Mouse (Mus musculus): ENCODE measurements around the gene Rac3. TPM values are rescaled to one million over a fixed set of nuclear protein-coding genes. Genes with fewer than 3 reads are reported as not detected.
A peak's percentile ranks its signal among the peaks of the same experiment; 100 is the strongest.

Rac3 gene
- polyA plus RNA-seq, 1 experiment from 2014 or later, result 9.9 TPM

DNA sequence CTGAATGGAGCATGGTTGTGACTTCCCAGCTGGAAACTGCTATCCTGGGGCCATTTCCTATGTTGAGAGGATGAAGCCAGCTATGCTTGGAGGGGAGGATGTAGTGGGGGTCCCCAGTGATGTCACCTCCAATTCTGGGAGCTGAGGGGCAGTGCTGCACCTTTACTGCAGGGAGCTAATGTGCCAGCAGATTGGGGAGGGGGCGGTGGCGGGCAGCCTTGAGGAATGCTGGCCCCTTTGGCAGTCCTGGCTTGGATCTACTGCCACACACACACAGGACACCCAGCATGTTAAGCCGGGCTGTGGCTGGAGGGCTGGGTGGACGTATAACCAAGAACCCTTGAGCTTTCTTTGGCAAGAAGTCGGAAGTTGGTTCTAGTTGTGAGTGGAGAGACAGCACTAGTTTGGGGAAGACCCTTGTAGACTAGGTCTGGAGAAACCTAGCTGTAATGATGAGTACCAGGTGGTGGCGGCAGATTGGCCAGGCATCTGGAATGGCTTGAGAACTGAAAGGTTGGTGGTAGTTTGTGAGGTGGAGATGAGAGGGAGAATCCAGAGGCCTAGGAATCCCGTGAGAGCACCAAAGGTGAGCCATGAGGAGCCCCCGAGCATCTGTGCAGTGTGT is 9.2 kb upstream of the Rac3 start:
- no peak overlapping the region for H3K27ac ChIP-seq (ENCODE audit: low read depth, low read length)
- H3K27me3 ChIP-seq (ENCODE audit: control insufficient read depth, insufficient read depth, low read length), result no peaks in the 10 kb centered on the region
- no peak overlapping the region for H3K9ac ChIP-seq (ENCODE audit: low read length)
- no peaks in the 10 kb centered on the region for H3K9me3 ChIP-seq (ENCODE audit: control insufficient read depth, low read length)
- 54% methylated on average over 8 of the region's 8 CpGs for WGBS
- no peak overlapping the region for H3K4me3 ChIP-seq (ENCODE audit: low read depth, low read length)
- ATAC-seq (ENCODE audit: low FRiP score) (no peak), DNase-seq (ENCODE audit: low spot score, missing footprints) (no peak)
- no peak overlapping the region for H3K4me2 ChIP-seq
- peaks cover 28% of the 10 kb centered on the region for H3K4me1 ChIP-seq (ENCODE audit: control insufficient read depth, insufficient read depth, low read length)
- H3K36me3 ChIP-seq (ENCODE audit: control insufficient read depth, insufficient read depth, low read length), result peaks cover 7% of the 10 kb centered on the region

DNA sequence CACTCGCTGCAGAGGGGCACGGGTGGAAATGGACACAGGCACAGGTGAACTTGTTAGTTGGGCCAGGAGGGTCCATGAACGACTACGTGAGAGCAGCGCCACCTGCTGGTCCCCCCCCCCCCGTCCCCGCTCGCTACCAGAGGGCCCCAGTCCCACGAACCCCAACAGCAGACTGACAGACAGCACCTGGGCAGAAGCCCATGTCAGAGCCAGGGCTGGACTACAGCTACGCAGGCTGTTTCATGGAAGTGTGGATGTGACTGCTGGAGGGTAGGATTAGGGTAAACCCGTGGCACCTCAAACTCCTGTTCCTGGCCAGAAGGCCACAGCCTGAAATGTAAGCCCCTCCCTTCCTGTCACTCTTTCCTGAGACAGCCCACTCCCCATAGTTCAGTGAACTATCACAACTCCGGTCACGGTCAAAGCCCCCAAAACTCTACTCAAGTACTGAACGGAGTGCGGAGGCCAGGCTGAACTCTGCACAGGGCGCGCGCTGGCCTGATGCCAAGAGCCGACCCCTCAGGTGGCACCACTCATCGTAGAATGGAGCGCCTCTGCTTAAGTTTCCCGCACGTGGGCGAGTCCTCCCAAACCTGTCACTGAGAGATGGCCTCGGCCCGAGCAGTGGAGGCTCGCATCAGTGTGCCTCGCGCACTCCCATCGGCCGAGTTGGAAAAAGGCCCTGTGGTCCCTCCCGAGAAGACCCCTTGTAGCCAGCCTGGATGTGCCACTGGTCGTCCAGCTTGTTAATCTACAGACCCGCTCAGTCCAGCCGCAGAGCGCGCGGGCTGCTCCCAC is 8.3 kb upstream of the Rac3 start:
- peaks cover 7% of the 10 kb centered on the region for H3K36me3 ChIP-seq (ENCODE audit: control insufficient read depth, insufficient read depth, low read length)
- no peaks in the 10 kb centered on the region for H3K27me3 ChIP-seq (ENCODE audit: control insufficient read depth, insufficient read depth, low read length)
- H3K4me1 ChIP-seq (ENCODE audit: control insufficient read depth, insufficient read depth, low read length), result peaks cover 21% of the 10 kb centered on the region
- WGBS, result under 1% methylated on average over 38 of the region's 38 CpGs
- peak; percentile 56 for ATAC-seq (ENCODE audit: low FRiP score)
- H3K9ac ChIP-seq (ENCODE audit: low read length), result peak overlapping the region; percentile 65
- peak overlapping the region; percentile 62 for H3K4me3 ChIP-seq (ENCODE audit: low read depth, low read length)
- peak overlapping the region; percentile 99 for H3K4me2 ChIP-seq
- no peak overlapping the region for H3K27ac ChIP-seq (ENCODE audit: low read depth, low read length)
- DNase-seq (ENCODE audit: low spot score, missing footprints), result peak; percentile 97
- no peaks in the 10 kb centered on the region for H3K9me3 ChIP-seq (ENCODE audit: control insufficient read depth, low read length)

DNA sequence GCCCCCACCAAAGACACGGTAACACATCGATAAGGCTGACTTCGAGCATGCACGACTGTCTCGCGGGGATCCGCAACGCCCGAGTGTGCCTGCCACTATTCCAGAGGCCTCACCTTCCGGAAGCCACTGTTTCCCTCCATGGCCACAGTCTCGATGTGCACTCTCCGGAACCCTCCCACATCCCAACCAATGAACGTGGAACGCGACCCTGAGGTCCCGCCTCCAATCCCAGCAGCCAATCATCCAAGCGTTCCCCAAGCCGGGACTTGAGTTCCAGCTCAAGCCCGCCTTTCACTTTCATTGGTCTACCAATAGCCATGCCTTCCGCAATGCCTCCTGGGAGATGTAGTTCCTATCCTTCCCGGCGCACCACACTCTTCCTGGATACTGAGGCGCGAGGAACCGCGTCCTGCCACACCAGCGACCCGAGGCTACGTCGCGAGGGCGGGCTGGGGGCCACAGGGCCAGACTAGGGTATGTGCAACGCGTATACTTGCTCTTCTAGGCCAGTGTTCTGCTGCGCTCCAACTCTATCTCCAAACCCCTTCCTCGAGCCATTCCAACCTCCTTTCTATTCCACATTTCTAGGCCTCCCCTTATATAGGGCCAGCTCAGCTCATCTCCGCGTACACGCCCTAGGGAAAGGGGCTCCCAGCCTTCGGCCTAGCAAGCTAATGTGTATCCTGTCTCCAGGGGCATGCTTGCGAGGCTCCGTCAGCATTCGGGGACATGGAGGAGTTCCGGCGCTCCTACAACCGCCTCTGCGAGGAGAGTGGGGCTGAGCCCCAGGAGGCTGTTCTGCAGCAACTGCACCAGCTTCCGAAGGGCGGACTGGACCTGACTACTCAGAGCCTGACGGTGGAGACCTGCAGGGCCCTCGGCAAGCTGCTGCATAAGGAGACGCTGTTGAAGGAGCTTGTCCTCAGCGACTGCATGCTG is 7.4 kb upstream of the Rac3 start, which contains the start of the genes Cenpx and Lrrc45:
TSS of gene Cenpx (minus strand) at position 159 of the 939 bp plus-strand sequence.
TSS of gene Lrrc45 (plus strand) at position 346 of the 939 bp plus-strand sequence.
- H3K36me3 ChIP-seq (ENCODE audit: control insufficient read depth, insufficient read depth, low read length), result peaks cover 13% of the 10 kb centered on the region
- WGBS, result 3% methylated on average over 53 of the region's 53 CpGs
- peak; percentile 97 for ATAC-seq (ENCODE audit: low FRiP score)

DNA sequence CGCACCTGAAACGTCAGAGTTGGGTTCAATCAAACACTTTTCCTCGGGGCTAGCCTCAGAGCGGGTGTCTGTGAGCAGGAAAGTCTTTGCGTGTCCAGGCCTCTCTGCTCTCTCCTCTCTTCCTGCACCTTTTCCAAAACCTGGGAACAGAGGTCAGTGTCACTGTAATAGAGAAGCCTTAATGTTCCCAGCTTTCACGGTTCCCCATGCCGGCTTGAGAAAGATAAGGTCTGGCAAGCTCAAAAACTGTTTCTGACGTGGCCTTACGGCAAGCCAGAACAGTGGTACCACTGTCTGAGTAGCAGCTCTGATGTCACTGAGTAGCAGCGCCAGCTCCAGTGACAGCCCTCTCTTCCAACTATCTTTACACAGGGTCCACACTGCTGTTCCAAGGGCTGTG is 6.7 kb upstream of the Rac3 start:
- Histone ChIP-seq H3K27ac (ENCODE audit: low read depth, low read length) (no peak overlapping the region), H3K4me2 (peak overlapping the region; percentile 99), H3K36me3 (ENCODE audit: control insufficient read depth, insufficient read depth, low read length) (peaks cover 16% of the 10 kb centered on the region), H3K4me3 (ENCODE audit: low read depth, low read length) (peak overlapping the region; percentile 62), H3K4me1 (ENCODE audit: control insufficient read depth, insufficient read depth, low read length) (peaks cover 21% of the 10 kb centered on the region), H3K9ac (ENCODE audit: low read length) (peak overlapping the region; percentile 78), H3K27me3 (ENCODE audit: control insufficient read depth, insufficient read depth, low read length) (no peaks in the 10 kb centered on the region), H3K9me3 (ENCODE audit: control insufficient read depth, low read length) (no peaks in the 10 kb centered on the region)
- 63% methylated on average over 10 of the region's 10 CpGs for WGBS
- no peak for DNase-seq (ENCODE audit: low spot score, missing footprints)
- no peak for ATAC-seq (ENCODE audit: low FRiP score)

More for the DNA sequence above, 7.4 kb upstream of the Rac3 start, which contains the start of the genes Cenpx and Lrrc45:
- Histone ChIP-seq H3K9ac (ENCODE audit: low read length) (peak within 1 kb of the TSS; percentile 78), H3K27me3 (ENCODE audit: control insufficient read depth, insufficient read depth, low read length) (no peaks in the 10 kb centered on the region), H3K9me3 (ENCODE audit: control insufficient read depth, low read length) (no peaks in the 10 kb centered on the region), H3K4me2 (peak within 1 kb of the TSS; percentile 99), H3K4me1 (ENCODE audit: control insufficient read depth, insufficient read depth, low read length) (peaks cover 21% of the 10 kb centered on the region), H3K4me3 (ENCODE audit: low read depth, low read length) (peak within 1 kb of the TSS; percentile 62), H3K27ac (ENCODE audit: low read depth, low read length) (no peak within 1 kb of the TSS; the same call in 1 of the 2 replicates)
- DNase-seq (ENCODE audit: low spot score, missing footprints), result peak; percentile 98

DNA sequence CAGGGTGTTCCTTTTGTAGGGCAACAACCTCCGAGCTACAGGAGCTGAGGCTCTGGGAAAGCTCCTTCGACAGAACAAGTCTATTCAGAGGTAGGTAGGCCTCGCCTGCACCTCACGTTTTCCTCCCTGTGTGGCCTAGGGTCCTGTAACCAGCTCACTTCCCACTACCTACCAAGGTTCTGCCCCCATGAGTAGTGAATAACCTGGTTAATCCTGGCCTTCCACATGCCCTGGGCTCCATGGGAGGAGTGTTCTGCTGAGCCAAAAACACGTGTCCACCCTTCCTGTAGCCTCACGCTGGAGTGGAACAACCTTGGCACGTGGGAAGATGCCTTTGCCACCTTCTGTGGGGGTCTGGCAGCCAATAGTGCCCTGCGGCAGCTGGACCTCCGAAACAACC is 6.1 kb upstream of the Rac3 start:
- no peak overlapping the region for H3K27ac ChIP-seq (ENCODE audit: low read depth, low read length)
- no peak overlapping the region for H3K4me3 ChIP-seq (ENCODE audit: low read depth, low read length)
- H3K4me1 ChIP-seq (ENCODE audit: control insufficient read depth, insufficient read depth, low read length), result peaks cover 21% of the 10 kb centered on the region
- ATAC-seq (ENCODE audit: low FRiP score), result no peak
- no peaks in the 10 kb centered on the region for H3K27me3 ChIP-seq (ENCODE audit: control insufficient read depth, insufficient read depth, low read length)
- no peaks in the 10 kb centered on the region for H3K9me3 ChIP-seq (ENCODE audit: control insufficient read depth, low read length)
- 94% methylated on average over 9 of the region's 9 CpGs for WGBS
- no peak overlapping the region for H3K9ac ChIP-seq (ENCODE audit: low read length)
- no peak for DNase-seq (ENCODE audit: low spot score, missing footprints)
- H3K4me2 ChIP-seq, result no peak overlapping the region
- peaks cover 17% of the 10 kb centered on the region for H3K36me3 ChIP-seq (ENCODE audit: control insufficient read depth, insufficient read depth, low read length)

DNA sequence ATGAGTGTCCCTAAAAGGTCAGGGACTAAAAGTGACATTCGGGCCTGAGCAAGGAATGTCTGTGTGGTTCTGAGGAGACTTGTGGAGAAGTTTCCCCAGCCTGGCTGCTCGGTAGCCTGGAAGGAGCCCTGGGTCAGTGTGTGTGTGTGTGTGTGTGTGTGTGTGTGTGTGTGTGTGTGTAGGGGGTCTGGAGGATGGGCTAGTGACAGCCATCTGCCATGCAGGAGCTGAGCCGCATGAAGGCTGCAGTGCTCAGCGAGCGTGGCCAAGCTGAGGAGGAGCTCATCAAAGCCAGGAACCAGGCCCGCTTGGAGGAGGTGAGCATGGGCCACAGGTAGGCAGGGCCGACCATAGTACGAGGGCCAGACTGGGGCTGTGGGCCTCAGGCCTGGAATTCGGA is 2.0 kb upstream of the Rac3 start:
- Histone ChIP-seq H3K9ac (ENCODE audit: low read length) (no peak overlapping the region), H3K36me3 (ENCODE audit: control insufficient read depth, insufficient read depth, low read length) (peaks cover 17% of the 10 kb centered on the region), H3K4me3 (ENCODE audit: low read depth, low read length) (no peak overlapping the region)

DNA sequence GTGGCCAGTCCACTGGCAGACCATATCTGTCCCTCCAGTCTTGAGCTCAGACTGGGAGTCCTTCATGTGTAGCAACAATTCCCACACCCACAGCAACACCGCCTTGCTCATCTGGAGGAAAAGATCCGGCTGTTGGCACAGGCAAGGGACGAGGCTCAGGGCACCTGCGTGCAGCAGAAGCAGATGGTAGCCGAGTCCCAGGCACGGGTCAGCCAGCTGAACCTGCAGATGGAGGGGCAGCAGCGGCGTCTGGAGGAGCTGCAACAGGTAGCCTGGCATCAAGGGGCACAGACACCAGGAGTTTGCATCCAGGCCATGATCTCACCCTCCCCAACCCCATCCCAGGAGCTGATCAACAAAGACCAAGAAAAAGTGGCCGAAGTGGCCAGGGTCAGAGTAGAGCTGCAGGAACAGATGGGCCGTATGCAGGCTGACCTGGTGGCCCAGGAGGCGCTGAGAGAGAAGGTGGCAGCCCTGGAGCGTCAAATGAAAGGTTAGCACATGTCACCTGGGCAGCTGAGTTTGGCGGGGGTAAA is 1.4 kb upstream of the Rac3 start:
- no peaks in the 10 kb centered on the region for H3K9me3 ChIP-seq (ENCODE audit: control insufficient read depth, low read length)
- WGBS, result 89% methylated on average over 13 of the region's 13 CpGs
- H3K4me1 ChIP-seq (ENCODE audit: control insufficient read depth, insufficient read depth, low read length), result peaks cover 13% of the 10 kb centered on the region
- H3K9ac ChIP-seq (ENCODE audit: low read length), result no peak overlapping the region
- no peak overlapping the region for H3K4me3 ChIP-seq (ENCODE audit: low read depth, low read length)
- no peak overlapping the region for H3K27ac ChIP-seq (ENCODE audit: low read depth, low read length)
- DNase-seq (ENCODE audit: low spot score, missing footprints), result no peak
- no peak overlapping the region for H3K4me2 ChIP-seq
- H3K36me3 ChIP-seq (ENCODE audit: control insufficient read depth, insufficient read depth, low read length), result peaks cover 17% of the 10 kb centered on the region
- no peak for ATAC-seq (ENCODE audit: low FRiP score)
- H3K27me3 ChIP-seq (ENCODE audit: control insufficient read depth, insufficient read depth, low read length), result peaks cover 16% of the 10 kb centered on the region; the same call in 1 of the 2 replicates

More for the DNA sequence above, 2.0 kb upstream of the Rac3 start:
- ATAC-seq (ENCODE audit: low FRiP score) (no peak), DNase-seq (ENCODE audit: low spot score, missing footprints) (no peak)
- Histone ChIP-seq H3K27ac (ENCODE audit: low read depth, low read length) (no peak overlapping the region), H3K9me3 (ENCODE audit: control insufficient read depth, low read length) (no peaks in the 10 kb centered on the region), H3K27me3 (ENCODE audit: control insufficient read depth, insufficient read depth, low read length) (peaks cover 16% of the 10 kb centered on the region; the same call in 1 of the 2 replicates), H3K4me1 (ENCODE audit: control insufficient read depth, insufficient read depth, low read length) (peaks cover 20% of the 10 kb centered on the region), H3K4me2 (no peak overlapping the region)
- WGBS, result 92% methylated on average over 9 of the region's 9 CpGs

DNA sequence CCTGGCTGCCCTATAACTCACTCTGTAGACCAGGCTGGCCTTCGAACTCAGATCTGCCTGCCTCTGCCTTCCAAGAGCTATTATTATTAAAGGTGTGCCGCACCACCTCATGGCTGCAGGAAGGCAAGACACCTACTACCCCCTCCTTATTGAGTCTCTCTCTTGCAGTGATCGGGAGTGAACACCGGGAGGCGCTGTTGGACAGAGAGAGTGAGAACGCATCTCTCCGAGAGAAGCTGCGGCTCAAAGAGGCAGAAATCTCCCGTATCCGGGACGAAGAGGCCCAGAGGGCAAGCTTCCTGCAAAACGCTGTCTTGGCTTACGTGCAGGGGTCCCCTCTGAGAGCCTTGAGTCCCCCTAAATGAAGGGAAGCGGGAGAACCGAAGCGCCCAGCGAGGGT is 820 bp upstream of the Rac3 start:
- peak overlapping the region; percentile 57; the same call in 1 of the 2 replicates for H3K4me3 ChIP-seq (ENCODE audit: low read depth, low read length)
- H3K27me3 ChIP-seq (ENCODE audit: control insufficient read depth, insufficient read depth, low read length), result peaks cover 16% of the 10 kb centered on the region; the same call in 1 of the 2 replicates
- H3K36me3 ChIP-seq (ENCODE audit: control insufficient read depth, insufficient read depth, low read length), result peaks cover 17% of the 10 kb centered on the region
- H3K4me2 ChIP-seq, result peak overlapping the region; percentile 97
- ATAC-seq (ENCODE audit: low FRiP score) (peak; percentile 28), DNase-seq (ENCODE audit: low spot score, missing footprints) (peak; percentile 99)
- H3K4me1 ChIP-seq (ENCODE audit: control insufficient read depth, insufficient read depth, low read length), result peaks cover 12% of the 10 kb centered on the region
- H3K9me3 ChIP-seq (ENCODE audit: control insufficient read depth, low read length), result no peaks in the 10 kb centered on the region
- 11% methylated on average over 17 of the region's 17 CpGs for WGBS
- peak overlapping the region; percentile 77 for H3K9ac ChIP-seq (ENCODE audit: low read length)
- no peak overlapping the region for H3K27ac ChIP-seq (ENCODE audit: low read depth, low read length)
